Mouse (Mus musculus) cerebellum, postnatal 25 days (tissue): Measurements from ENCODE around the gene Ndst2.
A peak's percentile ranks its signal among the peaks of the same experiment; 100 is the strongest.

Experiments used
- DNase-seq, 2 experiments: peaks; one replicate each; pipeline ENCODE4 v3.0.0; 2021; ENCODE audit warnings: mixed read lengths in 2 of 2

Gene Ndst2

GRCm38 (mm10) chr14:20698515-20698914 is 35.8 kb downstream of the Ndst2 start:
- DNase-seq = no peak

GRCm38 (mm10) chr14:20696986-20697385 is 37.4 kb downstream of the Ndst2 start:
- peak; percentile 41 to 71 for DNase-seq

GRCm38 (mm10) chr14:20695761-20696520 is 38.4 kb downstream of the Ndst2 start:
- DNase-seq = peak; percentile 26 to 43

- peak; percentile 93 to 94 for DNase-seq
These were observed 39.2 kb downstream of the Ndst2 start, which contains the start of gene Fut11 for GRCm38 (mm10) chr14:20694884-20695760. TSS of gene Fut11 (plus strand) at chr14:20694968.

- DNase-seq = no peak
These were observed 40.0 kb downstream of the Ndst2 start for GRCm38 (mm10) chr14:20694185-20694883.

DNA sequence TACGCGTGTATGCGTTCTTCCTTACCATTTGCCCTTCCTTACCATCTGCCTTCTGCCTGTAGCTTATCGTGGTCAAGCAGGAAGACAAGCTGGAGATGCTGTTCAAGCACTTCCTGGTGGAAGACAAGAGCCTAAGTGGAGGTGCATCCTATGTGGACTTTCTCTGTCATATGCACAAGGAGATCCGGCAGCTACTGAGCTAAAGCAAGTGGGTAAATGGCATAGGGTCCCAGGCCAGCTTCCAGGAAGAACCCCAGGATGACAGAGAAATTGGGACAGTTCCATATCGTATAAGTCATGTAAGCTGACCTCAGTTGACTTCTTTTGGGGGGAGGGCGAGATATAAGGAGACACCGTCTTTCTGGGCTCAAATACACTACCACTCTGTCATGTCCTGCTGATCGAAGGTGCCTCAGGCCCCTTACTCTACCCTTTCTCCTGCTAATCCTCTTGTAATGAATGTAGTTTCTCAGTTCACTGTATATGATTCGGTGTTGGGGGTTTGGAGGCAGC is 40.7 kb downstream of the Ndst2 start:
- no peak for DNase-seq

DNA sequence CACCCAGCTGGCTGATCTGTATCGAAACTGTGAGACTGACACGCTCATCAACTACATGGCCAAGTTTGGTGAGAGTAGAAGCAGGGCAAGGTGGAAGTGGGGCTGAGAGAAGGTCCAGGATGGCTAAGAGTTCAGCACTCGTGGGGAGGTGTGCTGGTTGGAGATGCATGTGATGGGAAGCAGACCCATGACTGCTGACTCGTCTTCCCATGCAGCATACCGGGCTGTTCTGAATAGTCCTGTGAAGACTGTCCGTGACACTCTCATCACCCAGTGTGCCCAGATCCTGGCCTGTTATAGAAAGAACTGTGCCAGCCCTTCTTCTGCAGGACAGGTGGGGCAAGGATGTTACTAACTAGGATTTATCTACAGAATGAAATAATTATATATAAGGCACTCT is 42.6 kb downstream of the Ndst2 start:
- DNase-seq = no peak

DNA sequence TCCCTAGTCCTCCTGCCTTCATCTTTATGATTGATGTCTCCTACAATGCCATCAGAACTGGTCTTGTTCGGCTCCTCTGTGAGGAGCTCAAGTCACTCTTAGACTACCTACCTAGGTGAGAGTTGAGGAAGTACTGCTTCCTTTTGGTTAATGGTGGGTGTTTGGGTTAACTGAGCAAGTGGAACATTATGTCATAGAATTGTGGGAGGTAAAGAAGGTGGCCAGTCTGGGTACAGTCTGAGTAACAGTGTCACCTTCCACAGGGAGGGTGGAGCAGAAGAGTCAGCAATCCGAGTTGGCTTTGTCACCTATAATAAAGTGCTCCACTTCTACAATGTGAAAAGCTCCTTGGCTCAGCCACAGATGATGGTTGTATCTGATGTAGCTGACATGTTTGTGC is 45.4 kb downstream of the Ndst2 start:
- DNase-seq = no peak

DNA sequence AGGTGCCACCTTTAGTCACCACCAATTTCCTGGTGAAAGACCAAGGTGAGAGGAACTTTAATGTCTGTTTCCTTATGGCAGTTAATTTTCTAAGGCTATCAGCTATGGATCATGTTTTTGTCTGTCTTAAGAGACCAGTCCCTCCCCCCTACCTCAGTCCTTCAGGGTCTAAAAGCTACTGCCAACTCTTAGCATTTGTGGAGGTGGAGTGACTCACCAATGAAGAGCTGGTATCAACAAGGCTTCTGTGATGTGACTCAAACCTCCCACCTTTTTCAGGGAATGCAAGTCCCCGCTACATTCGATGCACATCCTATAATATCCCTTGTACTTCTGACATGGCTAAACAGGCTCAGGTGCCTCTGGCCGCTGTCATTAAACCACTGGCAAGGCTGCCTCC is 47.8 kb downstream of the Ndst2 start:
- DNase-seq = no peak

DNA sequence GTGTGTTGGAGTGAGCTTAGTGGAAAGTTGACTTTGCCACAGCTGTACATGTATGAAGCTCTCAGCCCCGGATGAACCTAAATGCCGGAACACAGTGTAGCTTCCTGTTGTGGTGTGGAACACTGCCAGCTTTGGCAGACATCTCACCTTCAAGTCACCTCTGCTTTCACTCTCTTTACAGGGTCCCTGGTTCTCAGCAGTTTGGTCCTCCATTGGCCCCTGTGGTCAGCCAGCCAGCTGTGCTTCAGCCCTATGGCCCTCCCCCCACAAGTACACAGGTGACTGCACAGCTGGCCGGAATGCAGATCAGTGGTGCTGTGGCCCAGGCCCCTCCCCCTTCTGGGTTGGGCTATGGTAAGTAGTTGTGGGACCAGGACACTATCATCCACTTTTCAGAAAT is 51.9 kb downstream of the Ndst2 start:
- DNase-seq = no peak

GRCm38 (mm10) chr14:20681742-20682141 is 52.6 kb downstream of the Ndst2 start:
- no peak for DNase-seq

GRCm38 (mm10) chr14:20677906-20678305 is 56.5 kb downstream of the Ndst2 start:
- no peak for DNase-seq

GRCm38 (mm10) chr14:20674064-20674833 is 60.1 kb downstream of the Ndst2 start, which contains the start of gene Sec24c:
TSS of gene Sec24c (plus strand) at chr14:20674308.
- DNase-seq = peak; percentile 97 to 100

DNA sequence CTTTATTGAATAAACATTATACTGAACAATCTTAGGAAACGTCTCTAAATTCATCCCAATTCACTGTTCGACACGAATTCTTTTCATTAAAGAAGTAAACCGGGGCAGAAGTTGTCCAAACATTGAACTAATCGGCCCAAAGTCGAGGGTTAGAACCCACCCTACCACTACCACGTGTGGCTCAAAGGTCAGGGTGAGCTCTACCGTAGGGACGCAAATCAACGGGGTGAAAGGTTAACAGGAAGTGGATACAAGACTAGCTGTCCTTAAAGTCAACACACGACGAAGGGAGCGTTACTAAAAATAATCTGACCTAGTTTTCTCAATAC is 60.7 kb downstream of the Ndst2 start:
- peak in 1 of 2 experiments; percentile 62 for DNase-seq
